Mouse (Mus musculus): ENCODE data around the gene Zfp276. TPM values are rescaled to one million over a fixed set of nuclear protein-coding genes. Genes with fewer than 3 reads are reported as not detected.
A peak's percentile ranks its signal among the peaks of the same experiment; 100 is the strongest.

Gene Zfp276
- polyA plus RNA-seq, 1 experiment from 2014 or later = 22.8 TPM

GRCm38 (mm10) chr8:123232553-123232952 lies 21.4 kb upstream of the Zfp276 start:
- peaks cover 26% of the 10 kb centered on the region for H3K36me3 ChIP-seq (ENCODE audit: poor library complexity, severe bottlenecking)
- peak overlapping the region; percentile 12; the same call in 1 of the 2 replicates for H3K9ac ChIP-seq
- H3K27ac ChIP-seq = no peak overlapping the region
- WGBS = 44% methylated on average over 7 of the region's 7 CpGs
- H3K27me3 ChIP-seq = peaks cover 44% of the 10 kb centered on the region
- no peak overlapping the region for H3K4me3 ChIP-seq
- no peak for ATAC-seq
- H3K4me1 ChIP-seq = peaks cover 18% of the 10 kb centered on the region
- H3K4me2 ChIP-seq = no peak overlapping the region
- no peaks in the 10 kb centered on the region for H3K9me3 ChIP-seq (replicated peaks)

- WGBS = 54% methylated on average over 13 of the region's 13 CpGs
- Histone ChIP-seq H3K4me1 (peaks cover 18% of the 10 kb centered on the region), H3K9me3 (replicated peaks) (no peaks in the 10 kb centered on the region), H3K4me3 (no peak overlapping the region), H3K4me2 (no peak overlapping the region), H3K9ac (no peak overlapping the region), H3K27ac (no peak overlapping the region), H3K27me3 (peaks cover 44% of the 10 kb centered on the region), H3K36me3 (ENCODE audit: poor library complexity, severe bottlenecking) (peaks cover 19% of the 10 kb centered on the region)
- no peak for ATAC-seq
These were observed 20.7 kb upstream of the Zfp276 start for GRCm38 (mm10) chr8:123233300-123233699.

- H3K27me3 ChIP-seq = peaks cover 44% of the 10 kb centered on the region
- H3K9me3 ChIP-seq (replicated peaks) = no peaks in the 10 kb centered on the region
- no peak overlapping the region for H3K27ac ChIP-seq
- H3K4me1 ChIP-seq = peaks cover 18% of the 10 kb centered on the region
- H3K4me3 ChIP-seq = no peak overlapping the region
- 79% methylated on average over 11 of the region's 11 CpGs for WGBS
- peaks cover 14% of the 10 kb centered on the region for H3K36me3 ChIP-seq (ENCODE audit: poor library complexity, severe bottlenecking)
- no peak overlapping the region for H3K9ac ChIP-seq
- no peak for ATAC-seq
- H3K4me2 ChIP-seq = no peak overlapping the region
These were observed 20.2 kb upstream of the Zfp276 start for GRCm38 (mm10) chr8:123233760-123234159.

- 25% methylated on average over 13 of the region's 13 CpGs for WGBS
- ATAC-seq = peak; percentile 41; the same call in 1 of the 2 replicates
These were observed 19.0 kb upstream of the Zfp276 start for GRCm38 (mm10) chr8:123234918-123235519.

GRCm38 (mm10) chr8:123235520-123236497 lies 18.2 kb upstream of the Zfp276 start, which contains the start of gene Spata2l:
Gene Spata2l, minus strand, starts transcription at chr8:123236233.
- Histone ChIP-seq H3K4me3 (peak within 1 kb of the TSS; percentile 43), H3K4me1 (peaks cover 18% of the 10 kb centered on the region), H3K36me3 (ENCODE audit: poor library complexity, severe bottlenecking) (no peaks in the 10 kb centered on the region), H3K4me2 (peak within 1 kb of the TSS; percentile 74), H3K27me3 (peaks cover 44% of the 10 kb centered on the region), H3K27ac (no peak within 1 kb of the TSS), H3K9me3 (replicated peaks) (no peaks in the 10 kb centered on the region), H3K9ac (peak within 1 kb of the TSS; percentile 66)
- WGBS = 1% methylated on average over 57 of the region's 57 CpGs
- ATAC-seq = peak; percentile 62

More at GRCm38 (mm10) chr8:123234918-123235519, 19.0 kb upstream of the Zfp276 start:
- Histone ChIP-seq H3K27me3 (peaks cover 44% of the 10 kb centered on the region), H3K4me3 (peak overlapping the region; percentile 43), H3K4me1 (peaks cover 18% of the 10 kb centered on the region), H3K9ac (peak overlapping the region; percentile 66; the same call in 1 of the 2 replicates), H3K9me3 (replicated peaks) (no peaks in the 10 kb centered on the region), H3K27ac (no peak overlapping the region), H3K36me3 (ENCODE audit: poor library complexity, severe bottlenecking) (peaks cover 4% of the 10 kb centered on the region; the same call in 1 of the 2 replicates), H3K4me2 (peak overlapping the region; percentile 74)

GRCm38 (mm10) chr8:123239398-123239797 lies 14.6 kb upstream of the Zfp276 start:
- H3K9me3 ChIP-seq (replicated peaks) = no peaks in the 10 kb centered on the region
- H3K4me2 ChIP-seq = no peak overlapping the region
- H3K36me3 ChIP-seq (ENCODE audit: poor library complexity, severe bottlenecking) = peaks cover 31% of the 10 kb centered on the region
- 89% methylated on average over 10 of the region's 10 CpGs for WGBS
- ATAC-seq = no peak
- no peak overlapping the region for H3K9ac ChIP-seq
- H3K4me1 ChIP-seq = peaks cover 18% of the 10 kb centered on the region
- H3K27me3 ChIP-seq = peaks cover 29% of the 10 kb centered on the region
- no peak overlapping the region for H3K4me3 ChIP-seq
- H3K27ac ChIP-seq = no peak overlapping the region

GRCm38 (mm10) chr8:123242107-123242923 lies 11.7 kb upstream of the Zfp276 start:
- WGBS = 88% methylated on average over 7 of the region's 7 CpGs
- H3K36me3 ChIP-seq (ENCODE audit: poor library complexity, severe bottlenecking) = peaks cover 60% of the 10 kb centered on the region

GRCm38 (mm10) chr8:123243053-123243452 lies 10.9 kb upstream of the Zfp276 start:
- Histone ChIP-seq H3K36me3 (ENCODE audit: poor library complexity, severe bottlenecking) (peaks cover 68% of the 10 kb centered on the region), H3K27ac (no peak overlapping the region), H3K4me3 (no peak overlapping the region), H3K9ac (no peak overlapping the region), H3K4me1 (no peaks in the 10 kb centered on the region), H3K9me3 (replicated peaks) (no peaks in the 10 kb centered on the region), H3K4me2 (no peak overlapping the region), H3K27me3 (no peaks in the 10 kb centered on the region)
- WGBS = 61% methylated on average over 11 of the region's 11 CpGs
- ATAC-seq = no peak

More at GRCm38 (mm10) chr8:123242107-123242923, 11.7 kb upstream of the Zfp276 start:
- Histone ChIP-seq H3K27ac (no peak overlapping the region), H3K27me3 (0 out of 2 replicates have a peak, but pooled peaks cover under 1% of the 10 kb centered on the region), H3K4me2 (no peak overlapping the region), H3K9me3 (replicated peaks) (no peaks in the 10 kb centered on the region), H3K4me3 (no peak overlapping the region), H3K9ac (no peak overlapping the region), H3K4me1 (no peaks in the 10 kb centered on the region)
- ATAC-seq = no peak

- Histone ChIP-seq H3K27ac (no peak overlapping the region), H3K36me3 (ENCODE audit: poor library complexity, severe bottlenecking) (peaks cover 81% of the 10 kb centered on the region), H3K9ac (no peak overlapping the region), H3K9me3 (replicated peaks) (no peaks in the 10 kb centered on the region), H3K27me3 (no peaks in the 10 kb centered on the region), H3K4me2 (no peak overlapping the region), H3K4me3 (no peak overlapping the region), H3K4me1 (no peaks in the 10 kb centered on the region)
- no peak for ATAC-seq
- WGBS = 90% methylated on average over 4 of the region's 4 CpGs
These were observed 9.6 kb upstream of the Zfp276 start for GRCm38 (mm10) chr8:123244382-123244781.

- no peak overlapping the region for H3K4me2 ChIP-seq
- 94% methylated on average over 12 of the region's 12 CpGs for WGBS
- no peaks in the 10 kb centered on the region for H3K4me1 ChIP-seq
- no peak overlapping the region for H3K4me3 ChIP-seq
- H3K36me3 ChIP-seq (ENCODE audit: poor library complexity, severe bottlenecking) = peaks cover 92% of the 10 kb centered on the region
- no peak overlapping the region for H3K27ac ChIP-seq
- no peaks in the 10 kb centered on the region for H3K9me3 ChIP-seq (replicated peaks)
- H3K9ac ChIP-seq = no peak overlapping the region
- no peaks in the 10 kb centered on the region for H3K27me3 ChIP-seq
- no peak for ATAC-seq
These were observed 8.5 kb upstream of the Zfp276 start for GRCm38 (mm10) chr8:123245543-123245942.

GRCm38 (mm10) chr8:123247748-123248147 lies 6.2 kb upstream of the Zfp276 start:
- H3K27me3 ChIP-seq = no peaks in the 10 kb centered on the region
- no peaks in the 10 kb centered on the region for H3K9me3 ChIP-seq (replicated peaks)
- peaks cover 92% of the 10 kb centered on the region for H3K36me3 ChIP-seq (ENCODE audit: poor library complexity, severe bottlenecking)
- WGBS = 96% methylated on average over 6 of the region's 6 CpGs
- no peak overlapping the region for H3K9ac ChIP-seq
- peaks cover 3% of the 10 kb centered on the region for H3K4me1 ChIP-seq
- no peak for ATAC-seq
- H3K27ac ChIP-seq = no peak overlapping the region
- no peak overlapping the region for H3K4me2 ChIP-seq
- no peak overlapping the region for H3K4me3 ChIP-seq
